Mouse (Mus musculus) ovary, adult 18-20 months (tissue): ENCODE measurements around the gene Gsk3a.

Experiments
- DNase-seq: peaks from one replicate; pipeline ENCODE4 v3.0.0; 2022; ENCODE audit warnings: low spot score, mixed read lengths

Gene Gsk3a

GRCm38 (mm10) chr7:25248846-25249313, 11.2 kb upstream of the Gsk3a start:
- no peak for DNase-seq

- no peak for DNase-seq
These were observed 10.5 kb upstream of the Gsk3a start for GRCm38 (mm10) chr7:25248018-25248647.

GRCm38 (mm10) chr7:25247498-25247897, 9.8 kb upstream of the Gsk3a start:
- no peak for DNase-seq

GRCm38 (mm10) chr7:25246759-25247137, 9.1 kb upstream of the Gsk3a start:
- DNase-seq, result no peak

- DNase-seq, result no peak
These were observed 8.6 kb upstream of the Gsk3a start for GRCm38 (mm10) chr7:25246079-25246758.

GRCm38 (mm10) chr7:25244562-25245369, 7.1 kb upstream of the Gsk3a start:
- DNase-seq, result no peak

GRCm38 (mm10) chr7:25243361-25243760, 5.7 kb upstream of the Gsk3a start:
- no peak for DNase-seq

GRCm38 (mm10) chr7:25241062-25241461, 3.4 kb upstream of the Gsk3a start:
- peak; percentile 60 for DNase-seq

- no peak for DNase-seq
These were observed 3.0 kb upstream of the Gsk3a start for GRCm38 (mm10) chr7:25240631-25241030.

- peak; percentile 82 for DNase-seq
These were observed 1.4 kb upstream of the Gsk3a start for GRCm38 (mm10) chr7:25238829-25239623.

- peak; percentile 88 for DNase-seq
These were observed 510 bp upstream of the Gsk3a start for GRCm38 (mm10) chr7:25238015-25238706.

- no peak for DNase-seq
These were observed 2.1 kb downstream of the Gsk3a start for GRCm38 (mm10) chr7:25235526-25235925.

GRCm38 (mm10) chr7:25233061-25233460, 4.6 kb downstream of the Gsk3a start:
- DNase-seq, result no peak

- no peak for DNase-seq
These were observed 5.5 kb downstream of the Gsk3a start for GRCm38 (mm10) chr7:25232101-25232648.

- DNase-seq, result no peak
These were observed 6.9 kb downstream of the Gsk3a start for GRCm38 (mm10) chr7:25230690-25231285.

- no peak for DNase-seq
These were observed 9.9 kb downstream of the Gsk3a start for GRCm38 (mm10) chr7:25227523-25228300.

- no peak for DNase-seq
These were observed 15.2 kb downstream of the Gsk3a start for GRCm38 (mm10) chr7:25222275-25222967.

- DNase-seq, result peak; percentile 98
These were observed 16.4 kb downstream of the Gsk3a start, which contains the start of gene Zfp526 for GRCm38 (mm10) chr7:25221102-25221883. Gene Zfp526, plus strand, starts transcription at chr7:25221425.
